Mouse (Mus musculus): ENCODE results near the gene Cdcp2. TPM values are rescaled to one million over a fixed set of nuclear protein-coding genes. Genes with fewer than 3 reads are reported as not detected.

Gene Cdcp2
- total RNA-seq, 2 experiments from 2014 or later, result not detected

Other genes starting within 250 kb of the Cdcp2 start
- gene Ssbp3, start 186.2 kb upstream of the Cdcp2 start, total RNA-seq (2021), result 100 to 1,000 TPM; 160 to 182 TPM
- 10 to 100 TPM; 56.1 to 58.9 TPM for gene Mrpl37, start 30.0 kb upstream of the Cdcp2 start, total RNA-seq (2021)
- gene Cyb5rl, start 29.9 kb upstream of the Cdcp2 start, total RNA-seq (2021), result 1 to 10 TPM; 4.7 to 7.4 TPM
- 100 to 1,000 TPM; 192 to 236 TPM for gene Tmem59, start 81.5 kb downstream of the Cdcp2 start, total RNA-seq (2021)
- 10 to 100 TPM; 15.0 to 20.8 TPM for gene Tceanc2, start 82.2 kb downstream of the Cdcp2 start, total RNA-seq (2021)
- not detected for gene Ldlrad1, start 112.3 kb downstream of the Cdcp2 start, total RNA-seq (2021)
- gene Lrrc42, start 156.6 kb downstream of the Cdcp2 start, total RNA-seq (2021), result 10 to 100 TPM; 28.0 to 35.0 TPM
- 10 to 100 TPM; 15.6 to 16.5 TPM for gene Hspb11, start 156.7 kb downstream of the Cdcp2 start, total RNA-seq (2021)
- gene Dio1, start 210.3 kb downstream of the Cdcp2 start, total RNA-seq (2021), result not detected
- gene Yipf1, start 217.5 kb downstream of the Cdcp2 start, total RNA-seq (2021), result 10 to 100 TPM; 41.7 to 45.8 TPM

All from left cerebral cortex, postnatal 36 days (tissue).